Mouse (Mus musculus): Measurements from ENCODE around the gene Fzd2. TPM values are rescaled to one million over a fixed set of nuclear protein-coding genes. Genes with fewer than 3 reads are reported as not detected.
"Not testable (repeated sequence)": the region's sequence is repeated elsewhere in the genome, so short reads cannot be mapped to it uniquely, and the experiment has no call there.

Gene Fzd2
- polyA plus RNA-seq, 1 experiment from 2014 or later: 27.9 TPM

- H3K9me3 ChIP-seq (replicated peaks): peaks cover 14% of the 10 kb centered on the region; the same call in 1 of the 2 replicates
- no peaks in the 10 kb centered on the region for H3K36me3 ChIP-seq
- H3K27me3 ChIP-seq (ENCODE audit: low read depth, poor library complexity, severe bottlenecking): peaks cover 43% of the 10 kb centered on the region
- H3K4me3 ChIP-seq: no peak overlapping the region
- H3K4me1 ChIP-seq: peaks cover 22% of the 10 kb centered on the region
- 83% methylated on average over 4 of the region's 4 CpGs for WGBS
- no peak for DNase-seq (ENCODE audit: low spot score)
- H3K27ac ChIP-seq (replicated peaks): no peak overlapping the region
Observed at GRCm38 (mm10) chr11:102586445-102587130, 17.6 kb upstream of the Fzd2 start.

- peaks cover 33% of the 10 kb centered on the region for H3K27me3 ChIP-seq (ENCODE audit: low read depth, poor library complexity, severe bottlenecking)
Observed at GRCm38 (mm10) chr11:102587554-102587953, 16.6 kb upstream of the Fzd2 start.

GRCm38 (mm10) chr11:102595341-102595820 is 8.8 kb upstream of the Fzd2 start:
- WGBS: 4% methylated on average over 4 of the region's 4 CpGs
- Histone ChIP-seq H3K4me1 (peaks cover 20% of the 10 kb centered on the region), H3K27ac (replicated peaks) (peak overlapping the region; percentile 81), H3K36me3 (no peaks in the 10 kb centered on the region), H3K27me3 (ENCODE audit: low read depth, poor library complexity, severe bottlenecking) (peaks cover 17% of the 10 kb centered on the region), H3K9me3 (replicated peaks) (no peaks in the 10 kb centered on the region), H3K4me3 (peak overlapping the region; percentile 29)
- DNase-seq (ENCODE audit: low spot score): peak; percentile 58

More at GRCm38 (mm10) chr11:102587554-102587953, 16.6 kb upstream of the Fzd2 start:
- Histone ChIP-seq H3K4me1 (peaks cover 13% of the 10 kb centered on the region), H3K27ac (replicated peaks) (no peak overlapping the region), H3K4me3 (no peak overlapping the region), H3K36me3 (no peaks in the 10 kb centered on the region), H3K9me3 (replicated peaks) (peaks cover 14% of the 10 kb centered on the region; the same call in 1 of the 2 replicates)
- 68% methylated on average over 3 of the region's 3 CpGs for WGBS
- no peak for DNase-seq (ENCODE audit: low spot score)

DNA sequence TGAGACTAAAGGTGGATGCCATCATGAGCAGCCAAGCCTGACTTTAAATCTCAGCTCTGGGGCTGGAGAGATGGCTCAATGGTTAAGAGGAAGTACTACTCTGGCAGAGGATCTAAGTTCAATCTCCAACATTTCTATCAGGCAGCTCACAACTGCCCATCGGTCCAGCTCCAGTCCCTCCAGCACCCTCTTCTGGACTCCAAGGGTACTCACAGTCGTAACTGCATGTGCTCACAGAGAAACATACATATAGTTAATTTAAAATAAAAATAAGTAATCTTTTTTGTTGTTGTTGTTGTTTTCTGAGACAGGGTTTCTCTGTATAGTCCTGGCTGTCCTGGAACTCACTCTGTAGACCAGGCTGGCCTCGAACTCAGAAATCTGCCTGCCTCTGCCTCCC is 4.3 kb upstream of the Fzd2 start:
- DNase-seq (ENCODE audit: low spot score): no peak
- Histone ChIP-seq H3K36me3 (no peaks in the 10 kb centered on the region), H3K27ac (replicated peaks) (no peak overlapping the region), H3K4me3 (no peak overlapping the region), H3K9me3 (replicated peaks) (no peaks in the 10 kb centered on the region), H3K4me1 (peaks cover 39% of the 10 kb centered on the region), H3K27me3 (ENCODE audit: low read depth, poor library complexity, severe bottlenecking) (peaks cover 31% of the 10 kb centered on the region)
- 80% methylated on average over 3 of the region's 3 CpGs for WGBS

DNA sequence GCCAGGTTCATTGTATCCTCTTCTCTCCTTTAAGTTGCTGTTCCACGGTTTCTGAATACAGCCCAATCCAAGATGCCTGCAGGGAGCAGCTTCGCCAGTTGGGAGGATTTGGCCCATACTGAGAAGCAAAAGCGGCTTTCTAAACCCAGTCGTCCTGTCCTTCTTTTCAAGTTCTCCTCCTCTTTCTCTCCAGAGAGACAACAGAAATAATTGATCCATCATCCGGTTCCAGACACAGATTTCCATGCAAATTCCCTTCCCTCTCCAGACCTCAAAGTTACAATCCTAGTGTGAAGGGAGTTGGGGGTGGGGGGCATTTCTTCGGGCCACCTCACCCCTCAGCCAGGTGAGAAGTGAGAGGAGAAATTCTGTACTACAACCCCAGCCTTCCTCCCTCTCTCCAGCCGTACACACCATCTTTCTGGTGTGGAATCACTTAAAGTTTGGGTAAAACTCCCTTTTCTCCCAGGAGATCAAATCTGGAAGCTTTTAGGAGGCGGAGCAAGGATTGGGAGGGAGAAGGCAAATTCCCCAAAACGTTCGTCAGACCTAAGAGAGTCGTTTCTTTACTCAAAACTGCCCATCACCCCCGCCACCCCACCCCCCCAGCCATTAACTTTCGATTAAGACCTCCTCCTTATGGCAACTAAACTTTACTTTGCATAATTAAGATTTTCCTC is 1.2 kb upstream of the Fzd2 start:
- 1% methylated on average over 13 of the region's 13 CpGs for WGBS
- Histone ChIP-seq H3K9me3 (replicated peaks) (no peaks in the 10 kb centered on the region), H3K4me1 (peaks cover 53% of the 10 kb centered on the region), H3K36me3 (no peaks in the 10 kb centered on the region), H3K27me3 (ENCODE audit: low read depth, poor library complexity, severe bottlenecking) (peaks cover 29% of the 10 kb centered on the region), H3K4me3 (peak overlapping the region; percentile 75), H3K27ac (replicated peaks) (peak overlapping the region; percentile 97)
- no peak for DNase-seq (ENCODE audit: low spot score)

DNA sequence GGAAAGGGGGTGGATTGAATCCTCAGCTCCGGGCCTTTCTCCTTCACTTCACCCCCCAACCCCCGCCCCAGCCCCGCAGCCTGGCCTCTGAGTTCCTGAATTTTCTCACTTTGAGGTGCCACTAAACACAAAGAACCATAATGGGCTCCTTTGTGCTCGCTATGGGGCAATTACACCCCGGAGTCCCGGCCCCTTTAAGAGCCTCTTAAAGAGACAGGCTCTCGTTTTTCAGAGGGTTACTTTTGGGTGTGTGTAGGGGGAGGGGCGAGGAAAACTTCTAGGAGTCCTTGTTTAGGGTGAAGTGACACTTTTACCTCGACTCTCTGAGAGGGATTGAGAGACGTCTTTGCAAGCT is 723 bp upstream of the Fzd2 start:
- peak overlapping the region; percentile 97 for H3K27ac ChIP-seq (replicated peaks)
- peak overlapping the region; percentile 75 for H3K4me3 ChIP-seq
- peaks cover 58% of the 10 kb centered on the region for H3K4me1 ChIP-seq
- WGBS: 2% methylated on average over 10 of the region's 10 CpGs
- H3K9me3 ChIP-seq (replicated peaks): no peaks in the 10 kb centered on the region
- peaks cover 3% of the 10 kb centered on the region; the same call in 1 of the 2 replicates for H3K36me3 ChIP-seq
- peaks cover 34% of the 10 kb centered on the region for H3K27me3 ChIP-seq (ENCODE audit: low read depth, poor library complexity, severe bottlenecking)
- DNase-seq (ENCODE audit: low spot score): peak; percentile 84

DNA sequence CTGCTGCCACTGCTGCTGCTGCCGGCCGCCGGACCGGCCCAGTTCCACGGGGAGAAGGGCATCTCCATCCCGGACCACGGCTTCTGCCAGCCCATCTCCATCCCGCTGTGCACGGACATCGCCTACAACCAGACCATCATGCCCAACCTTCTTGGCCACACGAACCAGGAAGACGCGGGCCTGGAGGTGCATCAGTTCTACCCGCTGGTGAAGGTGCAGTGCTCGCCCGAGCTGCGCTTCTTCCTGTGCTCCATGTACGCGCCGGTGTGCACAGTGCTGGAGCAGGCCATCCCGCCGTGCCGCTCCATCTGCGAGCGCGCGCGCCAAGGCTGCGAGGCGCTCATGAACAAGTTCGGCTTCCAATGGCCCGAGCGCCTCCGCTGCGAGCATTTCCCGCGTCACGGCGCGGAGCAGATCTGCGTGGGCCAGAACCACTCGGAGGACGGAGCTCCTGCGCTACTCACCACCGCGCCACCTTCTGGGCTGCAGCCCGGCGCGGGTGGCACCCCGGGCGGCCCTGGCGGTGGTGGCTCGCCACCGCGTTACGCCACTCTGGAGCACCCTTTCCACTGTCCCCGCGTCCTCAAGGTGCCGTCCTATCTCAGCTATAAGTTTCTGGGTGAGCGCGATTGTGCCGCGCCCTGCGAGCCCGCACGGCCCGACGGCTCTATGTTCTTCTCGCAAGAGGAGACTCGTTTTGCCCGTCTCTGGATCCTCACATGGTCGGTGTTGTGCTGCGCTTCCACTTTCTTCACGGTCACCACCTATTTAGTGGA is 769 bp downstream of the Fzd2 start:
- Histone ChIP-seq H3K27me3 (ENCODE audit: low read depth, poor library complexity, severe bottlenecking) (peaks cover 49% of the 10 kb centered on the region), H3K4me1 (peaks cover 73% of the 10 kb centered on the region), H3K9me3 (replicated peaks) (no peaks in the 10 kb centered on the region), H3K4me3 (peak overlapping the region; percentile 75), H3K36me3 (peaks cover 5% of the 10 kb centered on the region; the same call in 1 of the 2 replicates), H3K27ac (replicated peaks) (peak overlapping the region; percentile 97)
- under 1% methylated on average over 74 of the region's 74 CpGs for WGBS
- peak; percentile 68 for DNase-seq (ENCODE audit: low spot score)

DNA sequence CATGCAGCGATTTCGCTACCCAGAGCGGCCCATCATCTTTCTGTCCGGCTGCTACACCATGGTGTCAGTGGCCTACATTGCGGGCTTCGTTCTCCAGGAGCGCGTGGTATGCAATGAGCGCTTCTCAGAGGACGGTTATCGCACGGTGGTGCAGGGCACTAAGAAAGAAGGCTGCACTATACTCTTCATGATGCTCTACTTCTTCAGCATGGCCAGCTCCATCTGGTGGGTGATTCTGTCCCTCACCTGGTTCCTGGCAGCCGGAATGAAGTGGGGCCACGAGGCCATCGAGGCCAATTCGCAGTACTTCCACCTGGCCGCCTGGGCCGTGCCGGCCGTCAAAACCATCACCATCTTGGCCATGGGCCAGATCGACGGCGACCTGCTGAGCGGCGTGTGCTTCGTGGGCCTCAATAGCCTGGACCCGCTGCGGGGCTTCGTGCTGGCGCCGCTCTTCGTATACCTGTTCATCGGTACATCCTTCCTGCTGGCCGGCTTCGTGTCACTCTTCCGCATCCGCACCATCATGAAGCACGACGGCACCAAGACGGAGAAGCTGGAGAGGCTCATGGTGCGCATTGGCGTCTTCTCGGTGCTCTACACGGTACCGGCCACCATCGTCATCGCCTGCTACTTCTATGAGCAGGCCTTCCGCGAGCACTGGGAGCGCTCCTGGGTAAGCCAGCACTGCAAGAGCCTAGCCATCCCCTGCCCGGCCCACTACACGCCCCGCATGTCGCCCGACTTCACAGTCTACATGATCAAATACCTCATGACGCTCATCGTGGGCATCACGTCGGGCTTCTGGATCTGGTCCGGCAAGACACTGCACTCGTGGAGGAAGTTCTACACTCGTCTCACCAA is 1.6 kb downstream of the Fzd2 start:
- H3K4me1 ChIP-seq: peaks cover 81% of the 10 kb centered on the region
- no peaks in the 10 kb centered on the region for H3K9me3 ChIP-seq (replicated peaks)
- peak overlapping the region; percentile 97 for H3K27ac ChIP-seq (replicated peaks)
- under 1% methylated on average over 62 of the region's 62 CpGs for WGBS
- DNase-seq (ENCODE audit: low spot score): peak; percentile 70
- H3K36me3 ChIP-seq: peaks cover 5% of the 10 kb centered on the region; the same call in 1 of the 2 replicates
- H3K4me3 ChIP-seq: peak overlapping the region; percentile 75
- H3K27me3 ChIP-seq (ENCODE audit: low read depth, poor library complexity, severe bottlenecking): peaks cover 56% of the 10 kb centered on the region

DNA sequence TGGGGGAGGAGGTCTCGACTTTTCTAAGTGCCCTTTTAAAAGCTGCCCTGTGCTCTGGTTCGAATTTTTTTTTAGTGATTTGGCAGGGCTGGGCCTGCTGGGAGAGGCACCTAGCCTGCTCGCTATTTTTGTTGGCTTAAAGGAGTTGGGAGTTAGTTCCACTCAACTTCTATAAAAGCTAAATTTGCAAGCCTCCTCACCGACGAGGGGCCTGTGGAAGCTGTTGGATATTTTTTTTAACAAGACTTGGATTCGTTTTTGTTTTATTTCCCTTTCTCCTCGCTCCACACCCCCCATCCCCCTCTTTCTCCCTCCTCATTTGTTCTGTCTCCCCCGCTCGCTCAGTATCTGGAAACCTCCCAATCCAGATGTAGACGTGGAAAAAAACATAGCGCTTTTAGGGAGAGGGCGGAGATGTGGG is 2.6 kb downstream of the Fzd2 start:
- WGBS: under 1% methylated on average over 12 of the region's 12 CpGs
- DNase-seq (ENCODE audit: low spot score): no peak
- peak overlapping the region; percentile 75 for H3K4me3 ChIP-seq
- peaks cover 58% of the 10 kb centered on the region for H3K27me3 ChIP-seq (ENCODE audit: low read depth, poor library complexity, severe bottlenecking)
- H3K27ac ChIP-seq (replicated peaks): peak overlapping the region; percentile 97
- no peaks in the 10 kb centered on the region for H3K9me3 ChIP-seq (replicated peaks)
- H3K4me1 ChIP-seq: peaks cover 91% of the 10 kb centered on the region
- peaks cover 5% of the 10 kb centered on the region; the same call in 1 of the 2 replicates for H3K36me3 ChIP-seq

DNA sequence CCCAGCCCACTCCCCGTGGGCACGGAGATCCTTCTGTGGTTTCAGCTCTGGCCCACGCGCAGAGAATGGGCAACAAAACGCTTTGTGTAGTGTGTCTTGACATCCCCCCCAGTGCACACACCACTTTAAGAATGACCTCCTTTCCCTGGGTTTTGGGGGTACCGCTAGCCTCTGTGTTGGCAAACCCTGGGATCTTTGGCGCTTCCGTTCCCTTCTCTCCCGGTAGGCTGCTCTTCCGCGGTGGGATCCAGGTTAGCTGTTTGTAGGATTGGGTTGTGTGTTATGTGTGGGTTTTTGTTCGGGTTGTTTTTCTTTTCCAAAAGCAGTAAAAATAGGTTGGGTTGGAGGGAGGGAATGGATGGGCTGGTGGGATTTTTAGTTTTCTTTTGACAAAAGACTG is 3.0 kb downstream of the Fzd2 start:
- Histone ChIP-seq H3K27me3 (ENCODE audit: low read depth, poor library complexity, severe bottlenecking) (peaks cover 63% of the 10 kb centered on the region), H3K4me3 (peak overlapping the region; percentile 75), H3K27ac (replicated peaks) (peak overlapping the region; percentile 97), H3K4me1 (peaks cover 89% of the 10 kb centered on the region)
- not testable (repeated sequence) for H3K9me3 ChIP-seq (replicated peaks); H3K36me3 ChIP-seq; DNase-seq (ENCODE audit: low spot score)
- 1% methylated on average over 12 of the region's 12 CpGs for WGBS

DNA sequence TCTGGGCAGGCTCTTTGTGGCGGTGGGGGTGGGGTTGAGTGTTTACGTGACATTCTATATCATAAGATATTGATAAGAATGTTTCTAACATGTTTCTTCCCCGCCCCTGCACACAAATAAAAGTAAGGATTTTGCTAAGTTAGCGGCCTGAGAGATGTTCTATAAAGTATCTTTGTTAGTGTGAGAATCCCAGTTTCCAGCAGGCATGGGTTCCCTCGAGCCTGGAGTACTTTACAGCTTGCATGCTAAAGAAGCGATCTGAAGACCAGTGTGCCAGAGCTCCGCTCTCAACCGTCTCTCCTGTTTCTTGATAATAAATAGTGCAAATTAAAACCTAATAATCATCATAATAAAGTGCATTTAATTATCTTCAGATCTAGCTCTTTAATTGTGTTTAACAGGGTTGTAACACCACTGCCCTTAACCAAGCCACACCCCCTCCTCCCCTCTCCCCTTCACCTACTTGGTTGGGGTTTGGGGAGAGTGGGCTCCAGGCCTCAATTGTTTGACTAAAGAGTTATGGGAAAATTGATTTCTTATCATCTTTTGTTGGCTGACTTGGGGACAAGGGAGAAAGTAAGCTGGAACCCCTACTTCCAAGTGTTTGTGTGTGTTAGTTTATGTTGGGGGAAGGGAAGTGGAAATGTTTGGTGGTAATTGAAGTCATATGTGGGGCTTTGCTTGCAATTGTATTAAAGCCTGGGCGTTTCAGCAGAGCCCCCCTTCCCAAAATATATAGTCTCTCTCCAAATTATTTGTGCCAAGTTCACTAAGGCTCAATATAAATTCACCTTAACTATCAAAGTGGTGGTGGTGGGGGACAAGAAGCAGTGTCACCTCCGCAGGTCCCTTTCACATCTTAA is 3.7 kb downstream of the Fzd2 start:
- WGBS: 8% methylated on average over 10 of the region's 10 CpGs

More for the DNA sequence above, 3.7 kb downstream of the Fzd2 start:
- peak overlapping the region; percentile 97 for H3K27ac ChIP-seq (replicated peaks)
- peak overlapping the region; percentile 75 for H3K4me3 ChIP-seq
- H3K4me1 ChIP-seq: peaks cover 82% of the 10 kb centered on the region
- no peak for DNase-seq (ENCODE audit: low spot score)
- peaks cover 5% of the 10 kb centered on the region; the same call in 1 of the 2 replicates for H3K36me3 ChIP-seq
- H3K27me3 ChIP-seq (ENCODE audit: low read depth, poor library complexity, severe bottlenecking): peaks cover 70% of the 10 kb centered on the region
- no peaks in the 10 kb centered on the region for H3K9me3 ChIP-seq (replicated peaks)

Measured in midbrain, embryonic 10.5 days (tissue).